Mouse (Mus musculus): ENCODE data around the gene Eral1.

Gene Eral1

DNA sequence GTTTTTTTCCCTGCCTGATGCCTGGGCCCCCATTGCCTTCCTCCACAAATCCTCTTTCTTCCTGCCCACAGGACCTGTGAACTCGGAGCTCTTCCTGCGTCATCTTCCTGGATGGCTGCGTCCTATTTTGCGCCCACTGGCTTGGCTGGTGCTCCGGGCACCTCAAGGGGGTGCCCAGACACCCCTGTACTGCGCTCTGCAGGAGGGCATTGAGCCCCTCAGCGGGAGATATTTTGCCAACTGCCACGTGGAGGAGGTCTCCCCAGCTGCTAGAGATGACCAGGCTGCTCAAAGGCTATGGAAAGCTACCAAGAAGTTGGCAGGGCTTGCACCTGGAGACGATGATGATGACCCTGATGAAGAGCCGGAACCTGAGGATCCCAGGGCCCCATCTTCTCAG lies 43.4 kb downstream of the Eral1 start:
- DNase-seq, result no peak

DNA sequence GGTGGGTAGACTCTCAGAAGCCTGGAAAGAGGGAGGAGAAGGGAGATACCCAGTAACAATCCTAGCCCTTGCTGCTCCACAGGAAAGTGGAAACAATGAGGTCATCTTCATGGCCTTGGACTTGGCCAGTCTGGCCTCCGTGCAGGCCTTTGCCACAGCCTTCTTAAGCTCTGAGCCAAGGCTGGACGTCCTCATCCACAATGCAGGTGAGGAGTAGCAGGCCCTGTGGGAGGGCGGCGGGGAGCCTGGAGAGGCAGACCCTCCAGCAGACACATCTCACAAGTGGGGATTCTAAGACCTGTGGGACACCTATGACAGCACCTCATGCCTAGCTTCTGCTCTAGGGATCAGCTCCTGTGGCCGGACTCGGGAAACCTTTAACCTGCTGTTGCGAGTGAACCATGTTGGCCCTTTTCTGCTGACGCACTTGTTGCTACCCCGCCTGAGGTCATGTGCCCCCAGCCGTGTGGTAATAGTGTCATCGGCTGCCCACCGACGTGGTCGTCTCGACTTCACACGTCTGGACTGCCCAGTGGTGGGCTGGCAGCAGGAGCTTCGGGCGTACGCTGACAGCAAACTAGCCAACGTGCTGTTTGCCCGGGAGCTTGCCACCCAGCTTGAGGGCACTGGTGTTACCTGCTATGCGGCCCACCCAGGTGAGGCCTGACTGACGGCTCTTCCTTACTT lies 46.1 kb downstream of the Eral1 start:
- no peak for DNase-seq

GRCm38 (mm10) chr11:78032809-78033195 lies 47.4 kb downstream of the Eral1 start:
- DNase-seq, result no peak

- peak; percentile 94 for DNase-seq
These were observed 48.0 kb downstream of the Eral1 start, which contains the start of gene Dhrs13 for GRCm38 (mm10) chr11:78031947-78032808. Gene Dhrs13, plus strand, starts transcription at chr11:78032280.

GRCm38 (mm10) chr11:78031389-78031788 lies 48.8 kb downstream of the Eral1 start:
- DNase-seq, result no peak

- no peak for DNase-seq
These were observed 49.6 kb downstream of the Eral1 start for GRCm38 (mm10) chr11:78030600-78030999.

- no peak for DNase-seq
These were observed 50.9 kb downstream of the Eral1 start for GRCm38 (mm10) chr11:78029240-78029639.

DNA sequence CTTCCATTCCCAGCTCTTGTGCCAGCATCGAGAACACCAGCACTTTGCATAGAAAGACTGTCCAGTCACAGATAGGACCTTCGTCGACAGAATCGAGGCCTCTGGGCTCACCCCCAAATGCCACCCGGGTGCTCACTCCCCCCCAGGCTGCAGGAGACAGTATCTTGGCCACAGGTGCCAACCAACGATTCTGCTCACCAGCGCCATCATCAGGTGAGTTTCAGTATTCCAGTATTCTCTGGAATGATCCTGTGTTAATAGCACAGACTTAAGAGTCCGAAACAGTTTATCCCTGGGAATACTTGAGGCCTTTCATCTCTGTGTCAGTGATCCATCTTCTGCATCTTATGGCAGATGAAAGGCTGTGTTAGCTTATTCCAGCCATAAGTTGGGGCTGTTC lies 56.6 kb downstream of the Eral1 start:
- DNase-seq, result no peak
